In genomic region chr11:40733339-40734174, GRCm38 (mm10) we compare ENCODE assay signal across 7 mouse cellular contexts. TPM values are rescaled to one million over a fixed set of nuclear protein-coding genes. Genes with fewer than 3 reads are reported as not detected.
DNase-seq lines count a peak whose midpoint lies in the region; ATAC-seq lines count a peak whose summit lies in the region.

Gene Hmmr, minus strand, starts transcription at chr11:40733422.
Gene Nudcd2, plus strand, starts transcription at chr11:40733667.

- H3K9ac ChIP-seq in embryonic facial prominence, embryonic 11.5 days (replicated peaks; ENCODE audit: low read length), result peak within 1 kb of the TSS; percentile 85
- peak within 1 kb of the TSS; percentile 91 for H3K9ac ChIP-seq in midbrain, embryonic 13.5 days (replicated peaks)

- H3K27ac ChIP-seq in embryonic facial prominence, embryonic 11.5 days (replicated peaks; ENCODE audit: low read depth, low read length), result peak within 1 kb of the TSS; percentile 72
- peak within 1 kb of the TSS; percentile 96 for H3K27ac ChIP-seq in limb, embryonic 10.5 days
- H3K27ac ChIP-seq in midbrain, embryonic 13.5 days, result peak within 1 kb of the TSS; percentile 78

- peak within 1 kb of the TSS; percentile 85 for H3K4me3 ChIP-seq in embryonic facial prominence, embryonic 11.5 days (ENCODE audit: low read depth, low read length)
- H3K4me3 ChIP-seq in limb, embryonic 10.5 days, result peak within 1 kb of the TSS; percentile 91
- peak within 1 kb of the TSS; percentile 92 for H3K4me3 ChIP-seq in midbrain, embryonic 13.5 days (replicated peaks)

- H3K9me3 ChIP-seq in embryonic facial prominence, embryonic 11.5 days (replicated peaks; ENCODE audit: control insufficient read depth, low read length), result no peaks in the 10 kb centered on the region
- no peaks in the 10 kb centered on the region for H3K9me3 ChIP-seq in limb, embryonic 10.5 days (replicated peaks)
- H3K9me3 ChIP-seq in midbrain, embryonic 13.5 days, result no peaks in the 10 kb centered on the region

- no peaks in the 10 kb centered on the region for H3K36me3 ChIP-seq in embryonic facial prominence, embryonic 11.5 days (replicated peaks; ENCODE audit: control insufficient read depth, insufficient read depth, low read depth, low read length)
- peaks cover 58% of the 10 kb centered on the region for H3K36me3 ChIP-seq in limb, embryonic 10.5 days
- peaks cover 19% of the 10 kb centered on the region for H3K36me3 ChIP-seq in midbrain, embryonic 13.5 days

- WGBS in embryonic facial prominence, embryonic 11.5 days, result under 1% methylated on average over 52 of the region's 52 CpGs
- under 1% methylated on average over 52 of the region's 52 CpGs for WGBS in limb, embryonic 10.5 days
- under 1% methylated on average over 52 of the region's 52 CpGs for WGBS in midbrain, embryonic 13.5 days

- ATAC-seq in embryonic facial prominence, embryonic 11.5 days (replicated peaks; ENCODE audit: insufficient number of reproducible peaks, low FRiP score, low TSS enrichment, low read depth), result peak; percentile 99
- ATAC-seq in granulocyte monocyte progenitor cell, adult 5-6 weeks (replicated peaks; ENCODE audit: poor library complexity, severe bottlenecking), result peak; percentile 90
- ATAC-seq in midbrain, embryonic 13.5 days, result peak; percentile 99

- peak; percentile 92 for DNase-seq in adrenal gland, postnatal 14 days
- peak; percentile 98 for DNase-seq in embryonic facial prominence, embryonic 11.5 days (ENCODE audit: low spot score)
- DNase-seq in kidney, adult 11 months, result peak; percentile 97
- peak; percentile 90 for DNase-seq in limb, embryonic 10.5 days (ENCODE audit: low spot score)
- DNase-seq in spleen, adult 12 weeks (ENCODE audit: low spot score), result peak; percentile 89

- peak within 1 kb of the TSS; percentile 60 for H3K4me2 ChIP-seq in embryonic facial prominence, embryonic 11.5 days (ENCODE audit: low read depth, low read length)
- H3K4me2 ChIP-seq in midbrain, embryonic 13.5 days (replicated peaks), result peak within 1 kb of the TSS; percentile 75

- H3K27me3 ChIP-seq in embryonic facial prominence, embryonic 11.5 days (ENCODE audit: control insufficient read depth, insufficient read depth, low read length), result no peaks in the 10 kb centered on the region
- H3K27me3 ChIP-seq in limb, embryonic 10.5 days (ENCODE audit: low read depth, poor library complexity, severe bottlenecking), result no peaks in the 10 kb centered on the region
- no peaks in the 10 kb centered on the region for H3K27me3 ChIP-seq in midbrain, embryonic 13.5 days

- 0 out of 2 replicates have a peak, but pooled peaks cover 2% of the 10 kb centered on the region for H3K4me1 ChIP-seq in embryonic facial prominence, embryonic 11.5 days (ENCODE audit: control insufficient read depth, insufficient read depth, low read length)
- peaks cover 19% of the 10 kb centered on the region for H3K4me1 ChIP-seq in limb, embryonic 10.5 days
- H3K4me1 ChIP-seq in midbrain, embryonic 13.5 days (replicated peaks), result peaks cover 35% of the 10 kb centered on the region

RNA-seq across cellular contexts. Expression of gene Hmmr, which starts in this region (rescaled TPM):
- total RNA-seq in adrenal gland, postnatal 14 days (2021), result 8.1 and 9.1 TPM in 2 replicates
- 63.2 and 71.1 TPM in 2 replicates for polyA plus RNA-seq in embryonic facial prominence, embryonic 11.5 days (2014; fragmentation: Nextera tagmentation; extraction: Ambion mirVana)
- total RNA-seq in granulocyte monocyte progenitor cell, adult 5-6 weeks (2014; fragmentation: Nextera tagmentation), result 11.1 and 27.0 TPM in 2 replicates
- 71.2 and 85.8 TPM in 2 replicates for total RNA-seq in granulocyte monocyte progenitor cell, adult 5-6 weeks (2017)
- 54.2 and 55.5 TPM in 2 replicates for polyA plus RNA-seq in limb, embryonic 10.5 days (2016; fragmentation: Nextera tagmentation; extraction: Ambion mirVana)
- polyA plus RNA-seq in midbrain, embryonic 13.5 days (2015; fragmentation: Nextera tagmentation; extraction: Ambion mirVana), result 19.2 TPM in 2 replicates

RNA-seq across cellular contexts. Expression of gene Nudcd2, which starts in this region (rescaled TPM):
- 32.1 and 36.7 TPM in 2 replicates for total RNA-seq in adrenal gland, postnatal 14 days (2021)
- polyA plus RNA-seq in embryonic facial prominence, embryonic 11.5 days (2014; fragmentation: Nextera tagmentation; extraction: Ambion mirVana), result 240 and 270 TPM in 2 replicates
- 77.5 and 108 TPM in 2 replicates for total RNA-seq in granulocyte monocyte progenitor cell, adult 5-6 weeks (2014; fragmentation: Nextera tagmentation)
- total RNA-seq in granulocyte monocyte progenitor cell, adult 5-6 weeks (2017), result 176 and 201 TPM in 2 replicates
- 232 and 242 TPM in 2 replicates for polyA plus RNA-seq in limb, embryonic 10.5 days (2016; fragmentation: Nextera tagmentation; extraction: Ambion mirVana)
- polyA plus RNA-seq in midbrain, embryonic 13.5 days (2015; fragmentation: Nextera tagmentation; extraction: Ambion mirVana), result 90.0 and 90.3 TPM in 2 replicates

Comparison
In these comparisons a context has a peak if more than half of its experiments do, and no peak if none do; other contexts are left out.
1. Peak in every context shown above with its lines: DNase-seq, ATAC-seq, H3K4me3 ChIP-seq and H3K27ac ChIP-seq.